Mouse (Mus musculus) forebrain, embryonic 12.5 days (tissue): ENCODE results near the gene Ccnd2. TPM values are rescaled to one million over a fixed set of nuclear protein-coding genes. Genes with fewer than 3 reads are reported as not detected.
A peak's percentile ranks its signal among the peaks of the same experiment; 100 is the strongest.

Source experiments
- ATAC-seq: fragments of 200-750 bp; cut with Nextera tagmentation; 2 replicates; pipeline ENCODE4 v1.8.0; 2017; ENCODE audit warnings: moderate TSS enrichment; ENCODE audit not compliant: low FRiP score
- H3K27ac ChIP-seq: fragments of 300-500 bp; sonication (generic); 2 replicates; pipeline ENCODE4 v1.5.1; 2016; ENCODE audit warnings: mild to moderate bottlenecking
- H3K27me3 ChIP-seq: fragments of 300-500 bp; sonication (generic); 2 replicates; pipeline ENCODE4 v1.6.1; 2016; ENCODE audit warnings: mild to moderate bottlenecking
- H3K36me3 ChIP-seq: fragments of 300-500 bp; sonication (generic); replicated peaks from 2 replicates; pipeline ENCODE4 v1.6.1; 2016; ENCODE audit warnings: mild to moderate bottlenecking
- H3K4me1 ChIP-seq: fragments of 300-500 bp; sonication (generic); 2 replicates; pipeline ENCODE4 v1.6.1; 2016
- H3K4me2 ChIP-seq: fragments of 300-500 bp; sonication (generic); 2 replicates; pipeline ENCODE4 v1.6.1; 2016; ENCODE audit warnings: mild to moderate bottlenecking, moderate library complexity
- H3K4me3 ChIP-seq: fragments of 300-500 bp; sonication (generic); replicated peaks from 2 replicates; pipeline ENCODE4 v1.5.1; 2016; ENCODE audit warnings: mild to moderate bottlenecking
- H3K9ac ChIP-seq: fragments of 300-500 bp; sonication (generic); 2 replicates; pipeline ENCODE4 v1.6.1; 2016; ENCODE audit warnings: mild to moderate bottlenecking
- H3K9me3 ChIP-seq: fragments of 300-500 bp; sonication (generic); 2 replicates; pipeline ENCODE4 v1.6.1; 2016
- WGBS: fragments of 180-500 bp; shearing (Covaris S2); methylation state at CpG from one replicate; pipeline ENCODE4 v1.1.7; 2016; 5-methylcytosine and 5-hydroxymethylcytosine counted together
- polyA plus RNA-seq: library from polyadenylated mRNA; unstranded; fragments of >200 nt; fragmentation: Nextera tagmentation; extraction: Ambion mirVana; gene quantifications from 2 replicates; pipeline ENCODE4 v1.2.1, GENCODE M21; 2016

The Ccnd2 gene
- polyA plus RNA-seq, 1 experiment from 2014 or later: 1,349 TPM

- Histone ChIP-seq H3K4me3 (no peak overlapping the region), H3K4me2 (no peak overlapping the region), H3K9ac (peak overlapping the region; percentile 25; the same call in 1 of the 2 replicates), H3K27me3 (no peaks in the 10 kb centered on the region), H3K27ac (peak overlapping the region; percentile 46), H3K4me1 (peaks cover 74% of the 10 kb centered on the region), H3K9me3 (no peaks in the 10 kb centered on the region), H3K36me3 (peaks cover 54% of the 10 kb centered on the region)
- WGBS: 84% methylated on average over 20 of the region's 20 CpGs
- ATAC-seq: no peak
Observed at GRCm38 (mm10) chr6:127145464-127146190, 6.4 kb downstream of the Ccnd2 start.

GRCm38 (mm10) chr6:127143576-127144288 lies 8.3 kb downstream of the Ccnd2 start:
- Histone ChIP-seq H3K9ac (no peak overlapping the region; the same call in 1 of the 2 replicates), H3K9me3 (no peaks in the 10 kb centered on the region), H3K27me3 (no peaks in the 10 kb centered on the region), H3K27ac (peak overlapping the region; percentile 56), H3K4me2 (no peak overlapping the region), H3K4me3 (no peak overlapping the region), H3K4me1 (peaks cover 64% of the 10 kb centered on the region), H3K36me3 (peaks cover 73% of the 10 kb centered on the region)
- 85% methylated on average over 7 of the region's 7 CpGs for WGBS
- ATAC-seq: no peak

DNA sequence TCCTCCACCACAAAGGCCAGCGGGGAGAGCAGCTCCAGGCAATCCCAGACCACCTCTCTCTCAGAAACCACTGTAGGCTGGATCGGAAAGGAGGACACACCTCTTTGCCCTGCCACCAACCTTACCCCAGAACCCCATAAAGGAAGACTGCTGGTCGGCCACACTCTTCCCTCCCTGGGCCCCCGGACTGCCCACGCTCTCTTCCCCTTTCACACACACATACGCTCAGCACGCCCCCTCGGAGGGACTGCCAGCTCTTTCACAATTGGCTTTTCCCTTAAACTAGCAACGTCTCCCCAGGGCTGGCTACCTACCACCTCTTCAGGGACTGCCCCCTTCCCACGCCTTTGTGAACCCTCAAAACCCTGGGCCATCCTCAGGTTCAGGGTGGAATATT lies 8.9 kb downstream of the Ccnd2 start:
- 84% methylated on average over 10 of the region's 10 CpGs for WGBS
- Histone ChIP-seq H3K4me1 (peaks cover 58% of the 10 kb centered on the region), H3K9ac (0 out of 2 replicates have a peak overlapping the region, but pooled peaks have one; percentile 21), H3K27ac (peak overlapping the region; percentile 56), H3K4me3 (no peak overlapping the region), H3K9me3 (no peaks in the 10 kb centered on the region), H3K36me3 (peaks cover 79% of the 10 kb centered on the region), H3K27me3 (no peaks in the 10 kb centered on the region), H3K4me2 (no peak overlapping the region)
- no peak for ATAC-seq

GRCm38 (mm10) chr6:127142154-127143123 lies 9.6 kb downstream of the Ccnd2 start:
- ATAC-seq: peak; percentile 47
- Histone ChIP-seq H3K9ac (no peak overlapping the region), H3K4me2 (no peak overlapping the region; the same call in 1 of the 2 replicates), H3K4me1 (peaks cover 52% of the 10 kb centered on the region), H3K27me3 (no peaks in the 10 kb centered on the region), H3K9me3 (no peaks in the 10 kb centered on the region), H3K27ac (peak overlapping the region; percentile 56), H3K4me3 (no peak overlapping the region), H3K36me3 (peaks cover 86% of the 10 kb centered on the region)
- WGBS: 18% methylated on average over 9 of the region's 10 CpGs

DNA sequence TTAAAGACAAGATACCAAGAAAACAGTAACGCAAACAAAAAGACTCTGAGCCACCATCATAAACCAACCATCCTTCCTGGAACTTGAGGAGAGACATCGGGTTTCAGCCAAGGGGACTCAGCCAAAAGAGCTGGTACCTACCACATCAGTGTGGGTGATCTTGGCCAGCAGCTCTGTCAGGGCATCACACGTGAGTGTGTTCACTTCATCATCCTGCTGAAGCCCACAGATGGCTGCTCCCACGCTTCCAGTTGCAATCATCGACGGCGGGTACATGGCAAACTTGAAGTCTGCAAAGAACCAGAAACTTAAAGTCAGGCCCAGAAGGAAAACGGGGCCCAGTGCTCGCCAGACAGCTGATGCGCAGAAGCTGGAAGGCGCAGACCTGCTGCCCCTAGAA lies 13.0 kb downstream of the Ccnd2 start:
- 94% methylated on average over 11 of the region's 11 CpGs for WGBS
- ATAC-seq: no peak
- Histone ChIP-seq H3K27ac (no peak overlapping the region), H3K36me3 (peaks cover 76% of the 10 kb centered on the region), H3K9me3 (no peaks in the 10 kb centered on the region), H3K9ac (no peak overlapping the region), H3K27me3 (no peaks in the 10 kb centered on the region), H3K4me2 (no peak overlapping the region), H3K4me1 (peaks cover 44% of the 10 kb centered on the region), H3K4me3 (no peak overlapping the region)

- H3K9ac ChIP-seq: 0 out of 2 replicates have a peak overlapping the region, but pooled peaks have one; percentile 21
Observed at GRCm38 (mm10) chr6:127133433-127134245, 18.4 kb downstream of the Ccnd2 start.

GRCm38 (mm10) chr6:127132719-127133118 lies 19.3 kb downstream of the Ccnd2 start:
- 87% methylated on average over 3 of the region's 3 CpGs for WGBS
- peaks cover 48% of the 10 kb centered on the region for H3K4me1 ChIP-seq

More at GRCm38 (mm10) chr6:127133433-127134245, 18.4 kb downstream of the Ccnd2 start:
- Histone ChIP-seq H3K27ac (peak overlapping the region; percentile 75), H3K4me3 (no peak overlapping the region), H3K9me3 (no peaks in the 10 kb centered on the region), H3K36me3 (peaks cover 79% of the 10 kb centered on the region), H3K4me1 (peaks cover 48% of the 10 kb centered on the region), H3K27me3 (no peaks in the 10 kb centered on the region), H3K4me2 (peak overlapping the region; percentile 43)
- WGBS: 18% methylated on average over 14 of the region's 16 CpGs
- ATAC-seq: peak; percentile 92

DNA sequence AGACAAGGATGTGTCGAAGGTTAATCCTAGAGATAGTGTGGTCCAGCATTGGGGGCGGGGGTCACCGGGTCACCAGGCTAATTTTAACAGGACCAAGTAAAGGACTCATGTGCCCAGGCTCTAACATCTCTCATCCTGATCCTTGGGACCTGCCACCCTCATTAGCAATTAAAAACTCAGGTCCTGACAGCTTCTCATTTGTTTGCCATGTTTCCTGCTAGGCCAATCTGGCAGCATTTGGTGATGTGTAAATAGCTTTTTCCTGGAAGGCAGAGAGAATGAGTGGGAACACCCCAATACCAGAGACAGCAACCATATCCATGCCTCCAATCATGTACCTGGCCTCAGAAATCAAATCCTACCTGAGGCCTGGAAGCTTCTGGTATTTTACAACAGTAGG lies 20.0 kb downstream of the Ccnd2 start:
- Histone ChIP-seq H3K9ac (no peak overlapping the region), H3K27me3 (no peaks in the 10 kb centered on the region), H3K36me3 (peaks cover 77% of the 10 kb centered on the region), H3K4me2 (no peak overlapping the region), H3K4me1 (peaks cover 48% of the 10 kb centered on the region), H3K4me3 (no peak overlapping the region), H3K9me3 (no peaks in the 10 kb centered on the region), H3K27ac (no peak overlapping the region)
- 77% methylated on average over 3 of the region's 3 CpGs for WGBS
- ATAC-seq: no peak

More at GRCm38 (mm10) chr6:127132719-127133118, 19.3 kb downstream of the Ccnd2 start:
- Histone ChIP-seq H3K4me2 (no peak overlapping the region), H3K9me3 (no peaks in the 10 kb centered on the region), H3K27me3 (no peaks in the 10 kb centered on the region), H3K9ac (no peak overlapping the region), H3K36me3 (peaks cover 77% of the 10 kb centered on the region), H3K4me3 (no peak overlapping the region), H3K27ac (no peak overlapping the region)
- no peak for ATAC-seq

DNA sequence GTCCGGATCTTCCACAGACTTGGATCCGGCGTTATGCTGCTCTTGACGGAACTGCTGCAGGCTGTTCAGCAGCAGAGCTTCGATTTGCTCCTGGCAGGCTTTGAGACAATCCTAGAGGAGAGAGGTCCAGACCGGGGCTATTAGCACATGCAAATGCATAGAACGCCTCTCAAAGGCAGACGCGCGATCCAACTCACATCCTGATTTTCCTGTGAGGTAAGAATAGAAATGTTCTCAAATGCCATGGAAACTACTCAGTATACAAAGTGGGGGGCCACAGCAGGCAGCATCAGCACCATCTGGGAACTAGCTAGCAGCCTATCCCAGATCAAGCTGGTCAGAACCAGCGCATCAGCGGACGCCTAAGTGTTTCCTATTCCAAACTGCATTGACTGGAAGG lies 21.6 kb downstream of the Ccnd2 start:
- Histone ChIP-seq H3K4me3 (no peak overlapping the region), H3K36me3 (peaks cover 79% of the 10 kb centered on the region), H3K9me3 (no peaks in the 10 kb centered on the region), H3K27ac (peak overlapping the region; percentile 21), H3K4me2 (no peak overlapping the region), H3K27me3 (no peaks in the 10 kb centered on the region), H3K4me1 (peaks cover 43% of the 10 kb centered on the region), H3K9ac (no peak overlapping the region)
- WGBS: 57% methylated on average over 13 of the region's 13 CpGs
- ATAC-seq: no peak

GRCm38 (mm10) chr6:127129659-127130058 lies 22.3 kb downstream of the Ccnd2 start:
- Histone ChIP-seq H3K4me3 (no peak overlapping the region), H3K27ac (no peak overlapping the region), H3K4me2 (no peak overlapping the region), H3K27me3 (no peaks in the 10 kb centered on the region), H3K4me1 (peaks cover 36% of the 10 kb centered on the region), H3K9me3 (no peaks in the 10 kb centered on the region), H3K9ac (no peak overlapping the region), H3K36me3 (peaks cover 73% of the 10 kb centered on the region)
- 94% methylated on average over 14 of the region's 14 CpGs for WGBS
- no peak for ATAC-seq

DNA sequence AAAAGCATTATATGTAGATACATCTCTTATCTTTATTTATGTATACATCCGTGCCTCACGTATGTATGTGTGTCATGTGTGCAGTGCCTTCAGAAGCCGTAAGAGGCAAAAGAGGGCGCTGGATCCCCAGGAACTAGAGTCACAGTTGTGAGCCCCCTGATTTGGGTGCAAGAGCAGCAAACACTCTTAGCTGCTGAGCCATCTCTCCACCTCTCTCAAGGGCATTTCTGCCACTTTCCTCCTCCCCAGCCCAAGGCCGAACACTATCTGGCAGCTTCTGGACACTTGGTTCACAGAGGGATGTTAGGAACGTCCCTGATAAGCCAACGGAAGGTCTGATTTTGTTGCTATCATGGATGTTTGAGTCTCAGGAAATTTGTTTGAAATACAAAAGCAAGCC lies 28.5 kb downstream of the Ccnd2 start:
- no peak for ATAC-seq
- Histone ChIP-seq H3K36me3 (peaks cover 28% of the 10 kb centered on the region), H3K9me3 (no peaks in the 10 kb centered on the region), H3K4me1 (no peaks in the 10 kb centered on the region), H3K4me2 (no peak overlapping the region), H3K27ac (no peak overlapping the region), H3K4me3 (no peak overlapping the region), H3K9ac (no peak overlapping the region), H3K27me3 (no peaks in the 10 kb centered on the region)
- WGBS: 85% methylated on average over 7 of the region's 7 CpGs
